Mouse (Mus musculus): ENCODE measurements around the gene Poldip2.
"Not testable (repeated sequence)": the region's sequence is repeated elsewhere in the genome, so short reads cannot be mapped to it uniquely, and the experiment has no call there.

Gene Poldip2

DNA sequence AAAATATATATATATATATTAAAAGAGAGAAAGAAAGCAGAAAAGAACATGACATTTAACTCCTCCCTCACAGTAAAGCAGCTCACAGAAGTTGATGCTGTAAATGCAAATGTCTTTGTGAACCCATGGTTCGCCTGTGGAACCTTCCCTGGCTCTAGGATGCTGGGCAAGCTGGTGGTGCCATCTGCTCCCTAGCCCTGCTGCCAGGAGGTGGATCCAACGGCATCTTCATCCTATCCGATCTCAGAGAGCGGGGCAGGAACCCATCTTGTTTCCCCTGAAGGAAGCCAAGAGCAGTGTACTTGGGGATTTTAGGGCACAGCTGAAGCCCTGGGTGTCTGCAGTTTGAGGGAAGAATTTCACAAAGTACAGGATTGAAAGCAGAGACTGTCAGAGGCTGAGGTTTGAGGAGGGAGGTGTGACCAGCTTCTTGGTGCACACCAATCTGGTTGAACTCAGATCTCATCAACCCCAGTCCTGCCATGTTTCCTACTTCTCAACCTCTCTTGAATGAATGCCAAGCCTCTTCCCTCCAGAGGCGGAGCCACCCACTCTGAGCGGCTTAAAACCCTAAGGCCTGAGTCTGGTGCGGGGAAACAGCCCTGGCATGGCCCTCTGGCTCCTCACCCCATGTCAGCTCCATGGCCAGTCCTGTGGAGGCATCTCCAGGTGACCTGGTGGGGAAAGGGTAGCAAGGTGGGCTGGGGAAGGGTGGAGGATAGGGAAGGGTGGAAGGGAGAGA, 8.9 kb upstream of the Poldip2 start, which contains the start of gene Sebox:
TSS of gene Sebox (plus strand) at position 539 of the 742 bp plus-strand sequence.
- DNase-seq = no peak

DNA sequence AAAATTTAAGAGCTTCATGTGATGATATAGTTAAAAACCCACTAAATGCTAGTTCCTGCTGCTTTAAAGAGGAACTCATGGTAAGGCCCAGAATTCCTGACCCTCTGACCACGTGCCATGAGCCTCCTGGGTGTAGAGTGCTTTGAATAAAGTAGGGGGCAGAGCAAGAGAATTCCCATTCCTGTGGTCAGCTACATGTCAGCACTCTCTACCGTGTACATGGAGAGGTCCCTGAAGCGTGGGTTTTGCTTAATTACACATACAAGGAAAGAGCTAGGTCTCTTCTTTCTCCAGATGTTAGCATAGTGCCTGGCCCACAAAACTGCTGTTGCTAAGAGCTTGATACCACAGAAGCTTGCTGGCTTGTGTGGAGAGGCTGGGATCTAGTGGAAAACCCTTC, 6.6 kb upstream of the Poldip2 start:
- no peak for DNase-seq

DNA sequence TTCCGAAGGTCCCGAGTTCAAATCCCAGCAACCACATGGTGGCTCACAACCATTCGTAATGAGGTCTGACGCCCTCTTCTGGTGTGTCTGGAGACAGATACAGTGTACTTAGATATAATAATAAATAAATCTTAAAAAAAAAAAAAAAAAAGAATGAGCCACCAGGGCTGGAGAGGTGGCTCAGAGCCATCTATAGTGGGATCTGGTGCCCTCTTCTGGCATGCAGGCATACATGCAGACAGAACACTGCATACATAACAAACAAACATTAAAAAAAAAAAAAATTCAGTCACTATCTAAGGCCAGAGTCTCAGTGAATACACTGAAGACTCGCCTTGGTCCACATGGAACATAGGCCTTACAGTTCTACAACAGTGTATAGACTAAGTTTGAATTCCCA, 2.8 kb upstream of the Poldip2 start:
- peak in 1 of 2 experiments; percentile 39 for DNase-seq

DNA sequence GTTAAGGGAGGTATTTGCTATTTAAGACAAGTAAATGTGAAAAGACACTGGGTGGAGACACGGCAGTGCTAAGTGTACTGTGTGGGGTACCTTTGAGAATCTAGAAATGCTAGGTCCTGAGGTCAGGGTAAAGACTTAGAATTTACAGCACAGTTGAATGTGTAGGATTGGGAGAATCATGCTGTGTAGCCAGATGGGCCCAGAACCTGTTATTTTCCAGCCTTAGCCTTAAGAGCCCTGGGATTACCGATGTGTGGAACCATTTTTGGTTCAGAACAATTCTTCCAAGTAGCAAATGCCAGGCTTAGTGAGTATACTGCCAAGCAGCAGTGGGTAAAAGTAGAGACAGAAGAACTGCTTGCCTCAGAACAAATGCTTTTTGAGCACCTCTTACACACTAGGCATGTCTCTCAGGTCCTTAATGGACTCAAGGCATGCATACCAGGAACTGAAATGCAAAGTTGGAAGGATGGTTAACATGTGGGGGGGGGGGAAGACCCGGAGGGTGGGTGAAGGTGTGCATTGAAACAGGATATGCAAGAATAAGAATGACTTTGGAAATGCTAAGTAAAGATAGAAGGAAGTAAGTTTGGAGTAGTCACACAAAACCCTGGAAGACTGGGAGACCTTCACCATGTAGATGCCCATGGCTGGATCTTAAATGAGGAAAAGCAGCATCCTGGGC, 1.3 kb downstream of the Poldip2 start:
- DNase-seq = no peak

DNA sequence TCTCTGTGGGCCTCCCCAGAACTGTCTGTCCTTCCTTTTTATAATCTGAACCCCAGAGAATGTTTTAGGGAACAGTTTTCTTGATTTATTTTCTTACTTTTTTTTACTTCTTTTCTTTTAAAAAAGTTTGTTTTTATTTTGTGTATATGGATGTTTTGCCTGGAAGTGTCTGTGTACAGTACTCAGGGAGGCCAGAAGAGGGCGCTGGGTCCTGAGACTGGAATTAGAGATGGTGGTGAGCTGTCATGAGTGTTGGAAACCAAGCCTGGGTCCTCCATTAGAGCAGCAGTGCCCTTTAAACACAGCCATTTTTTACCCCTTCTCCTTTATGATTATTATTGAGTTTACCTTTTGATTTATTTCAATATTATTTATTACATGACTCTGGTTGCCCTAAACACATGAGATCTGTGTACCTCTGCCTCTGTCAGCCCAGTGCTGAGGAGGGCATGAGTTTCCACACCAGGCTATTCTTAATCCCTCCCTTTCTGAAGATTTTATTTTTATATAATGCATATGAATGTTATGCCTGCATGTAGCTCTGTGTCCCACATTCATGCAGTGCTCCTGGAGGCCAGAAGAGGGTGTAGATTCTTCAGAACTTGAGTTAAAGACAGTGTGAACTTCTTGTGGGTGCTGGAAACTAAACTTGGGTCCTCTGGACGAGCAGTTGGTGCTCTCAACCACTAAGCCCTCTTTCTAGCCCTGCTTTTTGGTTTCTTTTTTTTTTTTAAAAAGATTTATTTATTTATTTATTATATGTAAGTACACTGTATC, 3.7 kb downstream of the Poldip2 start:
- no peak for DNase-seq

DNA sequence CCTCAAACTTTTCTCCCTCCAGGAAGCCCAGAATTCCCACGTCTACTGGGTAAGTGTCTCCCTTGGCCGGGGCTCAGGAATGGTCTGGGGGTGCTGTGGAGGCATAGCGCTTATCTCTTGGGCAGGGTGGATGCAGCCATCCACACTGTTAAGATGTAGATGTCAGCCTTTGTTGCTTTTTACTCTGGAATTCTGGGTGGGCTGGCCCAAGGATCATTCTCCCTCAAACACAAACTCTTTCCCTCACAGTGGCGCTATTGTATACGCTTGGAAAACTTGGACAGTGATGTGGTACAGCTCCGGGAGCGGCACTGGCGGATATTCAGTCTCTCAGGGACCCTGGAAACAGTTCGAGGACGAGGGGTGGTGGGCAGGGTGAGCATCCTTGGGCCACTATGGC, 6.9 kb downstream of the Poldip2 start:
- DNase-seq = no peak

DNA sequence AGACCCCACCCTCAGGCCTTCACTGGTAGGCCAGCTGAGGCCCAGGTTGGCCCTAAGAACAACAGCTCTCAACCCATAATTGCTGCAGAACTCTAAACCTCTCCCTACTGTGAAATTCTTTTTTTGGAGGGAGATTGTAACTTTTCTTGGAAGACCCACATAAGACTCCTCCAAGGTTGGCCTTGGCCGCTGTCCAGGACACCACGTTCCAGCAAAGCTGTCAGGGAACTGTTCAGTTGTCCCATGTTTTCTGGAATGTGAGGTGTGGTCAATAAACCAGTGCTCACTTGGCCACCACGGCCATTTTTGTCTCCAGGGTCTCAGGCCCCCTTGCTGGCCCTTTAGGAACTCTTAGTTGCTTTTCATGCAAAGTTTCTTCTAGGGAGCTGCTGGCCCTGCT, 9.9 kb downstream of the Poldip2 start:
- no peak for DNase-seq

DNA sequence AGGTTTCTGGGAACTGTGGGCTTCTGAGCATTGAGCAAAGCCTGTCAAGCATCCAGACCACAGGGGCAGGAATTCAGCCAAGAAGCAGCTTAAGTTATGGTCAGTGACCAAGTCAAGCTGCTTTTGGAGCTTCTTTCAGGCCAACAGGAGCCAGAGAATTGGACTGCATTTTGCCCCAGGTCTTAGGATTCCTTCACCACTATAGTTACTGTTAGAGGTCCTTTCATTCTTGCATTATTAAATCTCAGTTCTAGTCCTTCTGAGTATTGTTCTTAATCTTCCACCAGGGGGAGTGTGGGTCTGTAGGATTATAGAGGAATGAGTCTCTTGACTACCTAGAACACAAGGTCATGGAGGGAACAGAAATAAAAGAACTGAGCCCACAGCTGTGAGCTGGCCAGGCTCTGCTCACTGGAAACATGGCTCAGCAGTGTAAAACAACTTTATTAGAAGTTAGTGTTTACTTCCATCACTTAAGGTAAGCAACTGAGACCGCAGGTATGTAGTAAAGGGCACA, 10.5 kb downstream of the Poldip2 start:
- no peak for DNase-seq

DNA sequence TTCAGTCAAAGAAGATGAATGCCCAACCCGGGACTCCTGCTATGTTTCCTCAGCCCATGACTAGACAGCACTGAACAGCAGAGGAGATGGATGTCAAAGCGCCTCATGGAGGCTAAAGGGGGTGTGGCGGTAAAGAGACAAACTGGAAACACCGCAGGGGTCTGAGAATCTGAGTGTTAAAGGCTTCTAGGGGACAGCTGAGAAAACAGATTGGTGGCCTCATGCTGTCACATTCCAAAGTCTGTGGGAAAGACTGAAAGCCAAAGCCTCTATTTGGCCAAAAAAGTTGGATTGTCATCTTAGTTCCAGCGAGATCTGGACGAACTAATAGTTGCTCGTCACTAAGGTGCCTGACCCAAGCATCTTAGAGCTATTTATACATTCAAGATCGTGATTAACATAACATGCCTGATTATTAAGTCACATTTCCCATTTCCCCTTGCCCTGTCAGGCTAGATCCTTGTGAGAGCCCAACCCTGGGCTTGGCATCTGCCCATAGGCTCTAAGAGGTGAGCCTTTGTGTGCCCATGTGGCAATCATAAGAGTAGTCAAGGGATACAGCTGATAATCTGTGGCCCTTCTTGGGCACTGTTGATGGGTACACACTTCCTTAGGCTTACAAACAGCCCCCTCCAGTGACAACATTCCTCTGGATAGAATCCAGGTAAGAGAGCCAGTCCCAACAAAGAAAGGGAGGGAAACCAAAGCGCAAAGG, 11.4 kb downstream of the Poldip2 start:
- DNase-seq = peak; percentile 51 to 79

DNA sequence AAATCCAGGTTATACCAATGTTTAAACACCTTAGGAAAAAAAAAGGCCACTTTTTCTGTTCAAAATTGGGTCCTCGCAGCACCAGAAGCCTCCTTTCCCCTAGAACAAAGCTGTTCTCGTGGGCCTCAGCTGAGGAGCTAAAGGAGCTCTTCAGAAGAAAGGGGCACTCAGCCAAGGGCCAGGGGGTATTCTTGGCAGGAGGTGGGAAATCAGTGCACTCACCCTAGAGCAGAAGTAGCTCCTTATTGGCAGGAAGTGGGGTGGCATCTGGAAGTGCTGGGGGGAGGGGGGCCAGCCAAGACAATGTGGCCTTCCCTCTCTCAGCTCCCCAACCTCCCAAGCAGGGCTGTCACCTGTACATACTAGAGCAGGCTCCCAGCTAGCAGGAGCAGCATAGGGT, 12.8 kb downstream of the Poldip2 start:
- peak; percentile 59 to 78 for DNase-seq

DNA sequence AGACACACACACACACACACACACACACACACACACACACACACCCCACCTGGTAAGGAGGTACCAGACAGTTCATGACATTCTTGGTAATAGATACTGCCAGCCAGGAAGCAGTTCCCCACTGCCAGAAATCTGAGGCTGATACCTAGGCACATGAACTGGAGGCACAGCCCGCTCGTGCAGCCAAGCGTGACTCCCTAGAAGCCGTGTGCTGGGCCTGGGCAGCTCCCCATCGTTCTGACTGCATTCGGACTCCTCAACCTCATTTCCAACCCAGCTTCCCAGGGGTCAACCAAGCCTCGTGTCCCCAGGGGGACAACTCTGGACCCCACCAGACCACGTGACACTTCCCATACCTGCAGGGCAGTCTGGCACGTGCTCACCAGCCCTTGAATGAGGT, 16.7 kb downstream of the Poldip2 start:
- no peak for DNase-seq

DNA sequence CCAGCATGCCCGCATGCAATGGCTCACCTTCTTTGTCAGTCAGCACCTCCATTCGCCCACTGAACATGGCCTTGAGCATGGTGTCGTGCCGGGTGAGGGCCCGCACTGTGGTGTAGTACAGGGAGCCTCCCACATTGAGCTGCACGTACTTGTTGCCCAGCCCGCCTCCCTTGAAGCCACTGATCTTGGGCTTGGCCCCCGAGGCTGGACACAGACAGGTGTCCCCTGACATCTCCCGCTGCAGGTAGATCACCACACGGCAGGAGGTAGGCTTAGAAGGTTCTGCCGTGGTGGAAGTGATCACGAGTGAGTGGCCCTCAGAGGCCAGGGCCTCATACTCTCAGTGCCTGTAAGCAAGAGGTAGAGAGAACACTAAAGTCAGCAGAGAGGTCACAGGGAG, 18.0 kb downstream of the Poldip2 start:
- no peak for DNase-seq

DNA sequence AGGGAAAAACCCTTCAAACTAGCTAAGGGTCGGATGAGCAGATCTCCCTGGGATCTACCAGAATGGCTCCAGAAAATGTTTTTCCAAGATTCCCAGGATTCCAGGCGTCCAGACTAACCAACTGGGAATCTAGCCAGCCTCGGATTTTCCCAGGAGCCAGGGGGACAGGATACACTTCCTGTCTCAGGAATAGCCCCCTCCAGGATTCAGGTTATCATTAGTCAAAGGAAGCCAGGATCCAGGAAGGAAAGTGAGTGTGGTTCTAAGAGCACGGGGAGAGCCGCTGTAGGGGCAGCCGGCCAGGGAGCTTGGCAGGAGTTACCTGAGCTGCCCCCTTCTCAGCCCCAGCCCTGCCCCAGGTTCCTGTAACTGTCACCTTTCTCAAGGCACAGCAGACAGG, 19.1 kb downstream of the Poldip2 start:
- DNase-seq = peak; percentile 52 to 56

DNA sequence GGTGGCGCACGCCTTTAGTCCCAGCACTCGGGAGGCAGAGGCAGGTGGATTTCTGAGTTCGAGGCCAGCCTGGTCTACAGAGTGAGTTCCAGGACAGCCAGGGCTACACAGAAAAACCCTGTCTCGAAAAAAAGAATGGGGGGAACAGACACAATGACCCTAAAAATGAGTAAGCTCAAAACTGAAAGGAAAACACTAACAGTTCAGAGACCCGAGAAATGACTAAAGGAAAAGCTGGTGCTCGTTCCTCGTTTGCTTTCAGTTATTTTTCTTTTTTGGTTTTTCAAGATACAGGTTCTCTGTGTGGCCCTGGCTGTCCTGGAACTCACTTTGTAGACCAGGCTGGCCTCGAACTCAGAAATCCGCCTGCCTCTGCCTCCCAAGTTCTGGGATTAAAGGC, 19.5 kb downstream of the Poldip2 start:
- not testable (repeated sequence) for DNase-seq

DNA sequence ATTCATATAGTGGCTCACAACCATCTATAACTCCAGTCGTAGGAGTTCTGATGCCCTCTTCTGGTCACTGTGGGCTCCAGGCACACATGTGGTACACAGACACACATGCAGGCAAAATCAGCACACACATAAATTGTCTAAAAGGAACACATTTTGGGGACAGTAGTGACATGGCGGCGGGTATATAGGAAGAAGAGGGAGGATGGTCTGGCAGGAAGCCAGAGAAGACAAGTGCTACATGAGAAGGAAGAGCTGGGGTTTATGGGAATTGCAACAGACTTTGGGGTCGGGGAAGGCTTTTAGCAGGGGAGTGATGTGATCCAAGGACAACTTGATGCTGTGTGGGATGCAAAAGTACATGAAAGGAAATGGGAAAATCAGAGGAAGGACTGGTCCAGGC, 22.5 kb downstream of the Poldip2 start:
- DNase-seq = no peak

DNA sequence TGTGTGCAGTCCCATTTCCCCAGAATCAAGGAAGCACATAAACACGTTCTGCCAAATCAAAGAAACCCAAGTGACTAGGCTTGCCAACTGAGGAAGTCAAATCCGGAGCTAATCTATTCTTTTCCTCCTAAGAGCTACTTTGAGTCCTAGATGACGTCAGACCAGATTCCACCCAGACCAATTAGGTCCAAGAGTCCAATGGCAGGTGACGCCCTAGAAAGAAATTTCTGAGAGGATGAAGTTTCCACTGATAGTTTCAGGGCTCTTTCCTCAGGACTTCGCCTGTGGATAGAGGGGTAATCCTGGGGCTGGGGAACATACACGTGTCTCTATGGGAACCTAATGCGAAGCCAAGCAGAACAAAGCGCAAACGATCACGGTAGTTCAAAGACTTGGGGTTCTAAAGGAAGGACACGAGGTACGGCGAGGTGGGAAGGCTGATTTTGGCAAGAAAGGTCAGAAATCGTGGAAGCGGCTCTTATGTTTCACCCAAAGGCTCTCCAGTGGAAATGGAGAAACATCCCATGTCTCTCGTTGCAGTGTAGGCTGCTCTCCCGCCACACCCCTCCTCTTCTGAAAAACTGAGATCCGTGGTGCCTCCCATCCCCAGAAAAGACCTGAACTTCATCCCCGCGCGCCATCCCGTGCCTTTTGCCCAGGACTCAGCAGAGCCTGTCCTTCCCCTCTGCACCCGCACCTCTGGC, 23.5 kb downstream of the Poldip2 start:
- peak in 1 of 2 experiments; percentile 66 for DNase-seq

DNA sequence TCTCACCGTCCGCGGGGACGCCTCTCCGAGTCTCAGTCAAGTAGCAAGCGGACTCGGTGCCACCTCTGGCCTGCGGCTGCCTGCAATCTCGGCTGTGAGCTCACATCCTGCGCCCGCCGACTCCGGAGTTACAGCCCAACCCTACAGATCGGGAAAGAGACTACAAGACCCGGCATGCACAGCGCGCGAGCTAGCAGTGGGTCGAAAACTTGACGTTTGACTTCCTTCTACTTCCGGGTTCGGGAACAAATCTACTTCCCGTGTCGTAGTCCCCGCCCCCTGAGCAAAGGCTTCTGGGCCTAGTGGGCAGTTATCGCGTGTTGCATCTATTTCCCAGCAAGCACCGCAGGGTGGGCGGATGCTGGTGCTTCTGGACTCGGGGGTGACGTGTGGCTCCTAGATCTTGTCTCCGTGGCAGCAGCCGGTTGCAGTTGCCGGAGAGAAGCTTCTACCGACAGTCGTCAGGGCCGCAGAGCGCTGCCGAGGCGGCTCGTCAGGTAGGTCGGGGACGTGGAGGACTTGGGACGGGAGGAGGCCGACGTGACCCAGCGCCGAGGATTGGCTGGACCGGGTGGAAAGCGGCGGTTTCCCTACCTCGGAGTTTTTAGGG, 24.2 kb downstream of the Poldip2 start, which contains the start of the genes Tnfaip1 and Ift20:
TSS of gene Tnfaip1 (minus strand) at position 253 of the 610 bp plus-strand sequence.
TSS of gene Ift20 (plus strand) at position 282 of the 610 bp plus-strand sequence.
- DNase-seq = peak; percentile 98 to 99

DNA sequence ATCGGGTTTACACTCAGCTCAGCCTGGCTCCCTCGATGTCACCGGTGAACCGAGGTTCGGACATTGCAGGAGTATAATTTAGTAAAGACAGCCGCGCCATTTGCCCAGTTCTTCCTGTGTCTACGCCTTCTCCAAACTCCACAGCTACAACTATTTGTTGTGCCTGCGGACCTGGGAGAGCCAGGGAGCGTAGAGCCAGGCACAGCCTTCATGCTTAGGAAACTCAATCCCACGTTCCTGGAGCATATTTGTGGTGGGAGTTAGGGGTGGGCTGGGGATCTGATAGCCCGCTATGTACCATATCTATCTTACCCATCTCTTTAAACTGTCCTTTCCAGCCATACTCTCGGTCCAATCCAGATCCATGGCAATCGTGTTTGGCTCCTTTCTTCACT, 24.7 kb downstream of the Poldip2 start:
- DNase-seq = no peak

DNA sequence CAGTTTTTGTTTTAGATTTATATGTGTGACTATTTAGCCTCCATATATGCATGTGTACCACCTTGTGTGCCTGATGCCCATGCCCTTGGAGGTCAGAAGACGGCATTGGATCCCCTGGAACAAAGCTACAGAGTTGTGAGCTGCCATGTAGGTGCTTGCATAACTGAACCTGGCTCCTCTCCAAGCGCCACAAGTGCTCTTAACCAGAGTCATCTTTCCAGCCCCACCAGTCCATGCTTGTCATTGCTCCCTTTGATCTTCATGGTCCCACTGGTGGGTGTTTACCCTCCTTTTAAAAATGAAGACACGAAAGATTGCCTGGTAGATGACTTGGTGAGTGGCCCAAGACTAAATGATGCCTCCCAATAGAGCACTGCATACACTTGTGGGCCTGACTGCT, 28.4 kb downstream of the Poldip2 start:
- DNase-seq = peak; percentile 41 to 61

DNA sequence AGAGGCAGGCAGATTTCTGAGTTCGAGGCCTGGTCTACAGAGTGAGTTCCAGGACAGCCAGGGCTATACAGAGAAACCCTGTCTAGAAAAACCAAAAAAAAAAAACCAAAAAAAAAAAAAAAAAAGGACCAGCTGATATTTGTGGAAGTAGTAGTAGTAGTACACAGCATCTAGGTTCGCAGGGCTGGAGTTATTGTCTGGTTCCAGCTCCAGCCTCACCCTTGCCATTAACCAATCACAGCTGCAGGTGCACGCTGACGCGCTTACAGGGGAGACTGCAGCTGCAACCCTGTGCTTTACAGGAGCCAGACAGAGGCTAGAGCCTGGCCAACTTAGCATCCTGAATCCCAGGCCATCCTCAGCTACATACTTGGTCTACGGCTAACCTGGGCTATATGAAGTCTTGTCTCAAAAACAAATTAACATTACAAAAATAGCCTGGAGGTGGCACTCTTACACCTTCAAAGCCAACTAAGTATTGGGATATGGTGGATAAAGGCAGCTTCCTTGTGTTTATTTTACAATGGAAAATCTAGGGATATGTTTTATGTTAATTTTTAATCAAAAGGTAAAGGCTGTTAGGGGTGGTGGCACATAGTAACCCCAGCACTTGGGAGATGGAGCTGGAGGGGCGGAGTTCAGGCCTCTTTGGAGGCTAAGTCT, 32.6 kb downstream of the Poldip2 start:
- no peak for DNase-seq

DNA sequence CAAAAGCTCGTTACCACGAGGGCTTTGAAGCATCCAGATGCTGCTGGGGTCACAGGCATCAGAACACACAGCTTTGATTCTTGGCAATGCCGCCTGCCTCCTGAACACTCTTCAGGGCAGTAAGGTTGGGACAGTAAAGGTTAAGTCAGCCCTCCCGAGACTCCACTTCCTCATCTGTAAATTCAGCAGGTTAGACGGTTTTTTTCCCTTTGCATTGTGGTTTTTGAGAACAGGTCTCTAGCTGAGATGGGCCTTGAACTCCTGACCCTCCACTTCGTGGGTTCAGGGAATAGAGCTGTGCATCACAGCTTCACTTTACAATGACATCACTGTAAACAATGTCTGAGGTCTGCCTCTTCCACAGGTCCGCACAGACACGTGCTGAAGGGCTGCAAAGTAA, 33.2 kb downstream of the Poldip2 start:
- no peak for DNase-seq

Data from lung, postnatal 4 days (tissue).